Mouse (Mus musculus) heart, adult 8-10 months (tissue): ENCODE measurements around the gene Cactin. TPM values are rescaled to one million over a fixed set of nuclear protein-coding genes. Genes with fewer than 3 reads are reported as not detected.
A peak's percentile ranks its signal among the peaks of the same experiment; 100 is the strongest.

Experiments used
- DNase-seq: peaks from one replicate; pipeline ENCODE4 v3.0.0; 2022; ENCODE audit warnings: low spot score
- total RNA-seq, 4 experiments: library from RNA; stranded (reverse); gene quantifications; 2 replicates each; pipeline ENCODE4 v1.2.4; 2022

Gene Cactin
- total RNA-seq, 4 experiments from 2014 or later: 14.4 to 19.2 (median 16.3) TPM

DNA sequence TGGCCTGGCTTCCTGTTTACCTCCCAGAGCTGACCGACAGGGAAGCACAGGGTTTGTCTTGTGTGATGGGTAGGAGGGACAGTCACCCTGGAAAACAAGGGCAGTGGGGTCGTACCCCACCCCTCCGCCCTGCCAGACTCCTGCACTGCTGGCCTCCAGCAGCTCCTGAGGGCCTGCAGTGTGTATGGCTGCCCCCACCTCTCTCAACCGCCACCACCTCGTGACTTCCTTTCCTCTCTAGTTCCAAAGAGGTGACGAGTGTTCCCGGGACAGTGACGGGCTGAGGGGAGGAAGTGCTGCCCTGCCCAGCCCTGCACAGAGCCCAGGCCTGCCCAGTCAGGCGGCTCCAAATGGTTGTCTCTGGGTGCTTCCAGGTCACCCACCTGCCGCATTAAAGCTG is 23.1 kb upstream of the Cactin start:
- DNase-seq: peak; percentile 80

DNA sequence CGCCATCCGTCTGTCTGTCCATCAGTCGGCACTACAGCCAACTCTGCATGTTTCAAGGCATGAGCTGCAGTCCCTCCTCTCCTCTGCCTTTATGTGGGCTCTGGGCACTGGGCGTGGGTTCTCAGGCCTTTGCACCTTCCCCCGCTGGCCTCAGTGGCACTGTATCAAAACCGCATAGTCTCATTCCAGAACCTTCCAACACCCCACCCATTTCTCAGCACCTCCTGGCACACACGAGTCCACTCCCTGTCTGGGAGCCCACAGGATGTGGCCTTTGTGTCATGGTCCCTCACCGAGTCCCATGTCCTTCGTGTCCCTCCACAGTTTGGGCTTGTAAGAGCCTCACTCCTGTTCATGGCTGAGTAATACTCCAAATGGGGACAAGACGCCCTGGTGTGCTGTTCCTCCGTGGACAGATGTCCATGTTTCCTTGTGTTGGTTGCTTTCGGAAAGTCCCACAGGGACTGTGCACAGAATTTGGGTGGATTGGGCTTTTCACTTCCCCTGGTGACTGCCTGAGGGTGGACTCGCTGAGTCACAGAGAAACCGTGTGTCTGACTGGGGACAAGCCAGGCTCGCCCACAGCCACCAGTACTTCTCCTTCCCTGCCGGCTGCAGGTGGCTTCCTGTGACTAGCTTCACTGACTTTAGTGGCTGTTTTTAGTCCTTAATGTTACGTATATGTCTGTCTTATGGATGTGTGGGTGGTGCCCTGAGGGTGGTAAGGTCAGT is 22.4 kb upstream of the Cactin start:
- DNase-seq: no peak

DNA sequence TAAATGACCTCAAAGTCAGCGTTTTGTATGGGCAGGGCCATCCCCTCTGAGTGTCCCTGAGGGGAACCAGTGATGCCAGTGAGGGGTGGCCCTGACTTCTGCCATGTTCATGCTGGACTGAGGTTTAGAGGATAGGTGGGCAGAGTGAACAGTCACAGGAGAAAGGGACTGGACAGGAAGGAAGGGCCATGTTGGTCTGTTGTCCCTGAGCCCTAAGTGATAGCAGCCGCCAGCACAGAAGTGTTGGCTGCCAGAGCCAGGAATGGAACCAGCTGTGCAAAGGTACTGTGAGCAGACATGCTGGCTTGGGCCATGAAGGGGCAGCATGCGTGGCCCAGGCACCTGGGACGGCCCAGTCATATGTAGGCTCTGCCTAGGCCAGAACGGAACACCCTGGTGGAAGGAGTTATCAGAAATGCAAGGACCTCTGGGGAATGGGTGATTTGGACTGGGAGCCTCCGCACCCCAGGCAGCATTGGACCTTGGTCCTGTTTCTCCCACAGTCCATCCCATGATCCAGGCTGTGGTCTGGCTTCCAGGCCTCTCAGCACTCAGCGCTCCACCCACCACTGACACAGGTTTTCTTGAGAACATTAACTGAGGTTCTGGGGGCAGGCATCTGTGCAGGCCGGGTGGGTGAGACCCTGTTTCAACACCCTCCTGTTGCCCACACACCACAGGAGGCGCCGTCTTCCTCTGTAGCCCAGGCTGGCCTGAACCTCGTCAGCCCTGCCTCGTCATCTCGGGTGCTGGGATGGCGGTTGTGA is 21.1 kb upstream of the Cactin start:
- no peak for DNase-seq

DNA sequence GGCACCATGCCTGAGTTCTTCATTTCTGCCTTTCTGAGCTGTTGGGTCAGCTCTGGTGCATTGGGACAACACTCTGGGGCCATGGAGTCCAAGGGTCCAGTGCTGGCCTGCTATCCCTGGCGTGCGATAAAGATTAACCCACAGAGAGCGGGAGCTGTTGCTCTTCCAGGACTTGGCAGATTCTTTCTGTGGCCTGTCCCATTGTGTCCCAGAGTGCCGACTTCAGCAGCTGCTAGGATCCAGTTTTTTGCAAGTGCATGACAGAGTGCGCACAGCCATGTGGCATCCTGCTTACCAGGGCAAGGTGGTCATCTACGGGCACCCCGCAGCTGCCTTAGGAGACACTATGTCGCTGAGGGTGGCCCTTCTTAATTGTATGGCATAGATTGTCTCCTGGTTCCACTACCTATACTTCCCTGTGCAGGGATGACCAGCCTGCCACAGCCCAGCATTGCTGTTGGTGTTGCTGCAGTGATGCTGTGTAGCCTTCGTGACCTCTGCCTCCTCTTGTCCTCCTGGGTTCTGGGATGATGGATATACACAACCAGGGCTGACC is 20.5 kb upstream of the Cactin start:
- DNase-seq: no peak

DNA sequence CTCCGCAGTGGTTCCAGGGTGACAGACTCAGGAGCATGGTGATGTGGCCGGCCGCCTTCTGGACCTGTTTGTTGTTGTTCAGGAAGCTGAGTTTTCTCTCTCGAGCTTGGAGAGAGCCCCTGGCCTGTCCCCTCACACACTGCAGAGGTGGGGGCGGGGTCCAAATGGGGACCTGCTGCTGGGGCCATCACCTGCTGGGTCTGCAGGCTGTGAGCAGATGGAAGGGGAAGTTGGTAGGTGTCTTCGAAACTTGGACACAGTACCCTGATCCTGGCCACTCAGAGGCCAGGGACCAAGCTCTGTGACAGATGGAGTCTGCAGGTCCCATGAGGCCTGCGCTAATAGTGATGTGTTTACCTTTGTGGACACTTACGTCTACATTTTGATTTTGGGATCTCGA is 19.6 kb upstream of the Cactin start:
- no peak for DNase-seq

DNA sequence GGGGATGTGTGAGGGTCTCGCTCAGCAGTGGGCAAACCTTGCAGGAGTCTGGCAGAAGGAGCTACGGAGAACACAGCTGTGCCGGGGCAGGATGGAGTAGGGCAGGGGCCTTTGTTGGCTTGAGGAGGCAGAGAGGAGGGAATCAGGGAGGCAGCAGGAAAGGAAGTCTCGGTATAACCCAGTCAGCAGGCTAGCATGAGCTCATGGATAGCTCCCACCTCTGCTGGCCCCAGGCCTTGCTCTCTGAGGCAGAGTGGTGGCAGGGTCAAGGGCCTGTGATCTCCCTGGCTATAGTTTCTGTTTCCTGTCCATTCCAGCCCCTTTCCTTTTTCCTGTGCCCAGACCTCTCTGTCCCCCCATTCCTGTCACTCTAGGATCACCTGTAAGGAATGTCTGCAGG is 18.6 kb upstream of the Cactin start:
- no peak for DNase-seq

DNA sequence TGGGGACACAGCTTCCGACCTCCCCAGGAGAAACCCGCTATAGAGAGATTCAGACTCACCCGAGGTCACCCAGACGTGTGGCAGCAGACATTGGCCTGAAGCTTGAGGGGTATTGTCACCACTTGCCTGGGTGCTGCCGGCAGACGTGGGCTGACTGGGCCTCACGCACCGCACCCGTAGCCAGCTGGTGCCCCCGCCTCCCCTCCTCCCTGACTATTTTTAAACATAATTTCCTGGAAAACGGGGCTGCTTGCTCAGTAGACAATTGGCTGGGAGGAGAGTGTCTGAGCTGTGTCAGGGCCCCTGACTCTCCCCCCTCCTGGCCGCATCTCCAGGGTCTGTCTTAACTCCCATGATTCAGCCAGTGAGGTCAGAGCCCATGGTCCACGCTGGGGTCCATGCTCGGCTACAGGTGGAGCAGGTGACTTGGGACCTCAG is 18.1 kb upstream of the Cactin start:
- no peak for DNase-seq

DNA sequence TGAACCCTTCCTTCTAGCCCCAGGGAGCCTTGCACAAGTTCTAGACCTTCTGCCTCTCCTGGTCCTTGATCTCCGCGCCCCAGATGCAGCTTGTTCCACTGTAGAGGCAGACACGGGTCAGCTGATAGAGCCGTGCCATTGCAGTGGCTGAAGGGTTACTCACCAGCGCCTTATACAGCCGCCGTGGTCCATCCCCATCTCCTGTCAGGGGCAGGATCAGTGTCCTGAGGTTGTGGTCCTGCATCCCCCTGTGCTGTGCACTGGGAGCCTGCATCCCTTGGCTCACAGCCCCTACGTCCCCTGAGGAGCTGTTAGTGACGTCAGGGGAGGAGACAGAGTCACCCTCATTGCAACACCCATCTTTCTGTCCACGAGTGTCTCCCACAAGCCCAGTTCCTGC is 17.6 kb upstream of the Cactin start:
- no peak for DNase-seq

DNA sequence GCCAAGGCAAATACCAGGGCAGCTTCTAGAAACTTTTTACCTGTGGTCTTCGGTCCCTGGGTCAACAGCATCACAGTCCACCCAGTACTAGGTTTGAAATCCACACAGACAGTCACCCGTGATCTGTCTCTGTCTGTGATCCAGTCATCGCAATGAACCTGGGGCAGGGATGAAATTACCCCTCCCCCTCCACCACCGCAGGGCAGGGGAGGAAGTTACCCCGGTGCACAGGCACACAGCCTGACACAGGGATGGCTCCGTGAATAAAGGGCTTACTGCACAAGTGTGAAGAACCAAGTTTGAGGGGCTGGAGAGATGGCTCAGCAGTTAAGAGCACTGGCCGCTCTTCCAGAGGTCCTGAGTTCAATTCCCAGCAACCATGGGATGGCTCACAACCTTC is 17.1 kb upstream of the Cactin start:
- DNase-seq: no peak

DNA sequence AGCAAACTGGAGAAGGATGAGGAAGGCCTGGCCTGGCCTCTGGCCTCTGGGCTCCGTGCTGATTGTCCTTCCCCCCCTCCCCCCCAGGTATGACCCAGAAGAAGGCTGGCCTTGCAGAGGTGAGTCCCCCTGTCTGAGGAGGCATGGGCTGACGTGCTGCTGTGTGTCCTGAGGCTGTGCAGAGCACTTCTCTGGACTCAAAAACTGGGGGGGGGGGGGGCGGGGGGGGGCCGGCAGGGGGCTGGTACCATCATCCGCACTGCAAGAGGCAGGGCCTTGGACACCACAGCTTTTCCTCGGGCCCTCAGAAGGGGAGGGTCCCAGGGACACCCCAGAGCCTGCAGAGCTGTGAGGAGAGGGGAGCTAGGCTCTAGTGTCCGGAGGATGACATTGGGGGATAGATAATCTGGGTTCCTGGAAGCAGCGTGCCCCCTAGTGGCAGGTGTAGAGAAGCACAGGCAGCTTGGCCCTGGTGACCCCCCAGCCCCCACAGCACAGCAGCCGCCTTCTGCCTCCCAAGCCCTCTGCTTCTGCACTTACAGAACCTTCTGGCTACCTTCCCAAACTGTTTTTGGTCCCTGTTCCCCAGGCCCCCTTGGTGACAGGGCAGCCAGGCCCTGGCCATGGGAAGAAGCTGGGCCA is 16.2 kb upstream of the Cactin start:
- DNase-seq: no peak

DNA sequence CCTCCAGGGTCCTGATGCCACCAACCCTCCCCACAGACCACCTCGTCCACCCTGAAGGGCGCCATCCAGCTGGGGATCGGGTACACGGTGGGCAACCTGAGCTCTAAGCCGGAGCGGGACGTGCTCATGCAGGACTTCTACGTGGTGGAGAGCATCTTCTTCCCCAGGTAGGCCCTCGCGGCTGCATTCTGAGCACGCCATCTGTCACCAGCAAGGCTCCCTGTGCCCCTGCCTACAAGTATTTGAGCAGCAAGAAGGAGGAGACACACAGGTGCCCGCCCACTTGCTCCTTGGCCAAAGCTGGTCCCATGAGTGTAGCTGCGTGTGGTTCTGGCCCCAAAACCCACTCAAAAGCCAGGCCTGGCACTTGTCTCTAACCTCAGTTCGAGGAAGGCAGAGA is 15.2 kb upstream of the Cactin start:
- DNase-seq: no peak

DNA sequence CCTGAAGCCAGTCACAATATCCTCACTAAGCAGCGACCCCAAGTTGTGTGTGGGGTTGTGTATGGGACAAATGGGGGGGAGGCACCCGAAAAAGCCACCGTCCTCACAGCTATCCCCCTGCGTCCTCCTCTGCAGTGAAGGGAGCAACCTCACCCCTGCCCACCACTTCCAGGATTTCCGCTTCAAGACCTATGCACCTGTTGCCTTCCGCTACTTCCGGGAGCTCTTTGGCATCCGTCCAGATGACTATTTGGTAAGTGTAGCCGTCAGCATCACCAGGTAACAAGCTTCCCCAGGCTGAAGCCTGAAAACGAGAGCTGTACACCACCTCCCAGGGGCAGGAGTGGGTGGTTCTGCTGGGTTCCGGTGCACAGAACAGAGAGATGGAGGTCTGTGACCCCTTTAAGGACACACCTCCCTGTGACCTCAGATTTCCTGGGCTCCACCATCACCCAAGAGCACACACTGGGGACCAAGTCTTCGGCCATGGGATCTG is 14.7 kb upstream of the Cactin start:
- no peak for DNase-seq

DNA sequence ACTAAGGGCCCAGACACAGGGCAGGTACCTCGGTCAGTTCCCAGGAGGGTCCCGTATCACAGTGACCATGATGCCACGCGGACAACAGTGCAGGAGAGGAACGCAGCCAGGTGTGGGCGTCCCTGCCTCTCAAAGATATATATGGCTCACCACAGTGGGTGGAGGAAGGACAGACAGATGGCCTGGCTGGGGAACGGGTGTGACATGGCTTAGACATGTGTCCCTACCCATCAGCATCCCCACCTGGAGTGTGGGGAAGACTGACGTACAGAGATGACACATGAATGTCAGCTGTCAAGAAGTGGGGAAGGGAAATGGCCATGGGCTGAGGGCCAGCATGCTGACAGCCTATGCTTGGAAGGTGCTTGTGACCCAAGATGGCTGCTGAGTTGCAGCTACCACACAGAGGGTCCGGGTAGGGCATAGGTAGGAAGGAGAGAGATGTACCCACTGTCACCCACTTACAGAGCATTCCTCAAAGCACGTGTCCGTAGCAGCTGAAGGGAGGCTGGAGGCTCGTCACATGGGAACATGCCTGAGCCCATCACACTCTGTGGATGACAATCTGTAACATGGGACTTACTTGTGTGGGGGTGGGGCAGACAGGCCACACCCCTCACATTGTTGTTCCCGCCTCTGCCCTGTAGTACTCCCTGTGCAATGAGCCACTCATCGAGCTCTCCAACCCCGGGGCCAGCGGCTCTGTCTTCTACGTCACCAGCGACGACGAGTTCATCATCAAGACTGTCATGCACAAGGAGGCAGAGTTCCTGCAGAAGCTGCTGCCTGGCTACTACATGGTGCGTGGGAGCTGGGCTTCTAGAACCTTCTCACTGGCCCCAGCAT is 13.8 kb upstream of the Cactin start:
- no peak for DNase-seq

DNA sequence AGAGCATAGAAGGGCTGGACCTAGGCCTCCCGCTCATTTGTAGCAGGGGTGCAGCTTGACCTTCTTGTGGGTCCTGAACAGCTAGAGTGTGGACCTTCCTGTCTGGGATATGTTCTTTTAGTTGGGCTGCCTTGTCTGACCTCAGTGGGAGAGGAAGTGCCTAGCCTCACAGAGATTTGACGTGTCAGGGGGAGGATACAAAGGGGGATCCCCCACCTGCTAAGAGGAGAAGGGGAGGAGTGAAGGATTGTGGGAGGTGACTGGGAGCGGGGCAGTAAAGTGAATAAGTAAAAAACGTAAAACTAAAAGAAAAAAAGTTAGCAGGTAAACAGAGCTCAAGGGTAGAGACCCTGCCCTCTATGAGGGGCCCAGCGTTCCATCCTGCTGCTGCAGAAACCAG is 11.3 kb upstream of the Cactin start:
- no peak for DNase-seq

DNA sequence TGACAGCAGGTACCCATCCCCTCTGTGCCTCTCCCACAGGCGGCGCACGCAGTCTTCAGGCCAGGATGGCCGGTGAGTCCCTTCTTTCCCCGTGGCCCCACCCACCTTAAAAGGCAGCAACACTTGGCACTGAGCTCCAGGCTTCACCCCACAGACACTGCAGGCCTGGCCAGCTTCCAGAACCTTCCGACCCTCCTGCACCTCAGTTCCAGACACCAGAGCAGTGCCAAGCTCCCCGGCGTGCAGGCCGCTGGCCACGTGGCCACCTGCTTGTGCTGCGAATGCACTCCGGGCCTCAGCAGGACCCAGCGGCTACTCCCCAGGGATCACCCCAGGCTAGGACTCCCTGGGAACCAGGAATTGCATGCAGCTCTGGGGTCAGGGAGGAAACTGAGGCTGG is 7.3 kb upstream of the Cactin start:
- DNase-seq: no peak

DNA sequence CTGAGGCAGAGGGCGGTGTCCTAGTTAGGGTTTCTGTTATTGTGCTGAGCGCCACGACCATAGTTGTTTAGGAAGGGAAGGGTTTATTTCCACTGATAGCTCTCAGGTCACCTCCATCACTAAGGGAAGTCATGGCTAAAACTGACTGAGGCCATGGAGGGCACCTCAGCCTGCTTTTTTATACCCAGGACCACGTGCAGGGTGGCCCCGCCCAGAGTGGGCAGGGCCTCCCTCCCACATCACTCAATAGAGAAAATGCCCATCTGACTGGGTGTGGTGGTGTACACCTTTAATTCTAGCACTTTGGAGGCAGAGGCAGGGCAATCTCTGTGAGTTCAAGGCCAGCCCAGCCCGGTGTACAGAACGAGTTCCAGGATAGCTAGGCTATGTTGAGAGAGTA is 6.7 kb upstream of the Cactin start:
- no peak for DNase-seq

DNA sequence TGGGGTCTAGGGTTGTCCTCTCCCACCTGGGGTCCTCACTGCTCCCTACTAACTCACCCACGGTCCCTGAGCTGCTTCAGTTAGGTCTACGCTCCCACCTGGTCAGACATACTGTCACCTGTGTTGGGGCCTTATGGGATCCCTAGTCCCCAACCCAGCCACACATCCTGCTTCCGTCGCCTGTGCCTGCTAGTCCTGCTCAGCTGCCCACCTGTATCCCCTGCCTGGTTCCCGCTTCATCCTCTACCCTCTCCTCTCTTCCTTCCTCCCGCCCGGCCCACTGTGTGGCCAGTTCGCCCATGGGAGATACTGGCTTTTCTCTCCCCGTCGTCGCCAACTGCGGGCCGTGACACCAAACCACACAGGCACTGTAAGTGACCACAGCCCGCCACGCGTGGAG is 5.3 kb upstream of the Cactin start:
- no peak for DNase-seq

DNA sequence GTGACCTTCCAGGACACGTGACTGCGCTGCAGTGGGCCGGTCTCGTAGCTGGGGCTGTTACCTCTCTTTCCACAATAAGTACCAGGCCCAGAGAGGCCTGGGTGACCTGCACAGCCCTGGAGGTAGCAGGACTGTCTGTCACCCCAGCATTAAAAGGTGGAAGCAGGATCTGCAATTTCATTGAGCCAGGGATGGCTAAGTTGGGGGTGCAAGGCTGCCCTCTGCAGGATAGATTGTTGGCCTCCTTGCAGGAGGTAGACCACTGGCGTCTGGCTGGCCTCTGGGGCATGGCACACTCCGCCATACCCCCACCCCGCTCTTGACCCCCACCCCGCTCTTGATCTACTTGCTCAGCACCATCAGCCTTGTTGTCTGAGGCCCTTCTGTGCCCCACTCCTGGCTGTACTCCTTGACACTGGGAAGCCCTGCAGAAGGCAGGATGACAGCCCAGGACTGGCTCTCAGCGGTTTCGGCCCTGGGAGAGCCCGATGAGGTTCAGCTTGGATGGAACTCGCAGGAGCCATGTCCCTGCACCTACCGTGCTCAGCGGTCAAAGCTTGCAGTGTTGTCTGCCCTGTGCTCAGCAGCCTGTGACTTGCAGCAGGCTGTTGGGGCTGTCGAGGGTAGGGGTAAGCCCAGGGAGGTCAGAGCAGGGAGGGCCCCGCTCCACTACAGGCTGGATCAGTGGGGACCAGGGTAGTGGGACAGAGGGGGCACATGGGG is 4.4 kb upstream of the Cactin start:
- DNase-seq: no peak

DNA sequence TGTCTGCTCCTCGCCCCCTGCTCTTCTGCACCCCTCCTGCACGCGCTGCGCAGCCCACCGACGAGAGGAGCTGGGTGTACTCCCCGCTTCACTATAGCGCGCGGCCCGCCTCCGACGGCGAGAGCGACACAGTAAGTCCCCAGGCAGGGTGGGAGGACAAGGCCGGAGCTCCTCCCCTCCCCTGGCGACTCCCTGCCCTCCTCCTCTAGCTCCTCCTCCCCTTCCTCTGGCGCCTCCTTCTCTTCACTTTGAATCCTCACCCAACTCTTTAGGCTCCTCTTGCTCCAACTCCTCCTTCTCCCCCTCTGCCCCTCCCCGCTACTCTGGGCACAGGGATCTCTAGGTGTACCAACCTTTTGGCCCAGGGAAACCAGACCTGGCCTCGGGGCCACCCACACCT is 3.6 kb upstream of the Cactin start:
- no peak for DNase-seq

DNA sequence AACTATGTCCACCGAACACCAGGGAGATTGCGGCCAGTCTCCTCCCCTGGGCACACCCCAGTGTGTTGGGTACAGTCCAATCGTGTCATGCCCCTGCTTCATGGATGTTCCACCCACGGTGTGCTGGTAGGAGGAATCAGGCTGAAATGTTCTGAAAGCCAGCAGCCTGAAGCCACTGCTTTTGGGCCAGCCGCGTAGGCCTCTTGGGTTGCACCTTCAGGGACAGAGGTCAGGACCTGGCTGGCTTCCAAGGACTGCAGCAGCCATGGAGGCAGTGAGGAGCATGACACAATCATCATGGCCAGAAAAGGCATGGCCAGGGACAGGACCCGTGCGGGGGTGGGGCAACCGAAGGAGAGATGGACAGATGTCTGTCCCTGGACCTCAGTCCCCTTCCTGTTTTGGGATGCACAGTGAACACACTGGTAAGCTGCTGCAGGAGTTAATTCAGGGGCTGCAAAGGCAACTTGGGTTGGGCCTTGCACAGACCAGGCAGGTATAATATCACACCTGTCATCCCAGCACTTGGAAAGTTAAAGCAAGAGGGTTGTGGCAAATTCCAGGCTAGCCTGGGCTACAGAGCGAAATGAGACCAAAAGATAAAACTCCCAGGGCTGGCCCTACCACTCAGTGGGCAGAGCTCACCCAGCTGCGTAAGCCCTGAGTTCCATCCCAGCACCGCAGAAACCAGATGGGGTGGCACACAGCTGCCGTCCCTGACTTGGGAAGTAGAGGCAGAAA is 2.1 kb upstream of the Cactin start:
- DNase-seq: no peak
